Mouse (Mus musculus) ES-Bruce4 (cell line): ENCODE measurements around the gene Olfr1366.

Experiments used
- CTCF ChIP-seq: IDR thresholded peaks from one replicate; pipeline ENCODE4 v1.8.1; 2011; ENCODE audit warnings: low read depth, low read length
- POLR2A ChIP-seq: IDR thresholded peaks from one replicate; pipeline ENCODE4 v1.8.1; 2011; ENCODE audit warnings: low read length; ENCODE audit not compliant: insufficient read depth

DNA sequence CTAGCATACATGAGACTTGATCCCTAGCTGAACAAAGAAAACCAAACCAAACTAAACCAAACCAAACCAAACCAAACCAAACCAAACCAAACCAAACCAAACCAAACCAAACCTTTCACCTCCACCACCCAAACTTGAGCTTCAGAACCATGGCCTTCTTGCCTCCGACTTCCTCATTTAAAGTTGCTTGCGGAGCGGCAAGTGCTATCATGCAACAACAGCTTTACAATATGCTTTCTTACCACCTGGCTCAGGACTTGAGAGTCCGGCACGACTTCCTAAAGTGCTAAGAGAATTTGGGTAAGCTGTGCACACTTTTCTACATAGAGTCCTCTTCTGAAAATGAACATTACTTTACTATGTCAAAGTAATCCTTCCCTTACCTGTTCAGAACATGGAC is 40.3 kb downstream of the Olfr1366 start:
- no peak for TF ChIP-seq POLR2A
- no peak for TF ChIP-seq CTCF
